9 mouse cellular contexts compared by ENCODE assay signal in genomic region chr13:62763806-62764205, GRCm38 (mm10). TPM values are rescaled to one million over a fixed set of nuclear protein-coding genes. Genes with fewer than 3 reads are reported as not detected.
A peak's percentile ranks its signal among the peaks of the same experiment; 100 is the strongest.
DNase-seq lines count a peak whose midpoint lies in the region; ATAC-seq and TF ChIP-seq lines count a peak whose summit lies in the region.
"Not testable (repeated sequence)": the region's sequence is repeated elsewhere in the genome, so short reads cannot be mapped to it uniquely, and the experiment has no call there.
"Had no signal": no experiment of that assay in that cellular context is flagged by ENCODE, and none has a peak within 500 bp of the region (broad histone marks: within the 10 kb centered on the region; RNA-seq: fewer than 3 reads in every experiment).

No protein-coding gene starts in this region.

- not testable (repeated sequence) for TF ChIP-seq POLR2A in kidney, adult 2 months (IDR thresholded peaks at IDR 0.05; ENCODE audit: low read depth, low read length)

- not testable (repeated sequence) for H3K27me3 ChIP-seq in kidney, adult 2 months (replicated peaks; ENCODE audit: control insufficient read depth, insufficient read depth, low read length)

- H3K4me3 ChIP-seq in gastrocnemius, adult 2 months; kidney, adult 2 months (ENCODE audit: insufficient read depth, low read depth, low read length): not testable (repeated sequence)

- peak; percentile 47 for DNase-seq in CD4-positive helper T cell, adult 2 months (ENCODE audit: low read depth, low spot score)
- DNase-seq in adipocyte (ENCODE audit: low spot score) = peak; percentile 22
- DNase-seq in gastrocnemius, adult 2 months = not testable (repeated sequence)
- peak; percentile 47 for DNase-seq in kidney, adult 2 months
- DNase-seq in left cerebral cortex, postnatal 14 days (ENCODE audit: low spot score in 2 of 2) = peak; percentile 72 to 74
- peak; percentile 29 for DNase-seq in right cerebral cortex, postnatal 4 days

- ATAC-seq in common myeloid progenitor, adult 5-6 weeks (replicated peaks; ENCODE audit: low read depth, poor library complexity, severe bottlenecking) = peak; percentile 72
- peak; percentile 67; the same call in 1 of the 2 replicates for ATAC-seq in megakaryocyte, adult 5-6 weeks (ENCODE audit: poor library complexity, severe bottlenecking)

- peak; percentile 54 for TF ChIP-seq CTCF in gastrocnemius, adult 2 months (IDR thresholded peaks at IDR 0.05)
- peak; percentile 25; the same call in 1 of the 2 replicates for TF ChIP-seq CTCF in kidney, adult 2 months (conservative IDR thresholded peaks at IDR 0.05; ENCODE audit: insufficient read depth, insufficient read length, low read depth, low read length)

- H3K36me3 ChIP-seq in kidney, adult 2 months (ENCODE audit: control insufficient read depth, insufficient read depth, low read length) = not testable (repeated sequence)

- intact Hi-C loops in gastrocnemius, adult 2 months (cut with DNase I) = loop anchor here (2.0 kb wide), 1 partner anchor 91 kb away; no protein-coding TSS in a partner anchor
- intact Hi-C loops in left cerebral cortex, postnatal 14 days (cut with DNase I) = loop anchor here (5.0 kb wide), 1 partner anchor 93 kb away; the partner anchor contains the start of gene Fbp2

- H3K4me1 ChIP-seq in kidney, adult 2 months (ENCODE audit: control insufficient read depth, insufficient read depth, low read length) = not testable (repeated sequence)

- WGBS in kidney, adult 2 months = 63% methylated on average over 2 of the region's 2 CpGs

- not testable (repeated sequence) for H3K27ac ChIP-seq in gastrocnemius, adult 2 months; kidney, adult 2 months (ENCODE audit: insufficient read depth, low read depth, low read length)

RNA-seq across cellular contexts. Expression of gene Platr25, which starts 3.3 kb away (rescaled TPM):
- total RNA-seq in common myeloid progenitor, adult 5-6 weeks (2017) = 44.7 and 62.6 TPM in 2 replicates
- 1 to 10 TPM; 1.3 to 2.1 TPM for total RNA-seq in gastrocnemius, adult 2 months (2021)
- polyA plus RNA-seq in kidney, adult 2 months (2012; rRNA removed) = 0.53 and 0.94 TPM in 2 replicates
- total RNA-seq in left cerebral cortex, postnatal 14 days (2021) = 10 to 100 TPM in 1 of 2 experiments, 1 to 10 TPM in 1; 9.7 to 12.4 TPM
- total RNA-seq in megakaryocyte, adult 5-6 weeks (2015) = 30.1 and 34.3 TPM in 2 replicates
- total RNA-seq in megakaryocyte, adult 5-6 weeks (2017) = 39.2 and 42.4 TPM in 2 replicates
- polyA plus RNA-seq: G1E had no signal

RNA-seq across cellular contexts. Expression of gene Gm5141, which starts 21.8 kb away (rescaled TPM):
- total RNA-seq in common myeloid progenitor, adult 5-6 weeks (2017) = 5.9 and 8.5 TPM in 2 replicates
- total RNA-seq in gastrocnemius, adult 2 months (2021) = under 1 TPM; 0.25 to 0.48 TPM
- polyA plus RNA-seq in kidney, adult 2 months (2012; rRNA removed) = 0.90 and 1.1 TPM in 2 replicates
- 1 to 10 TPM; 4.0 to 4.8 TPM for total RNA-seq in left cerebral cortex, postnatal 14 days (2021)
- total RNA-seq in megakaryocyte, adult 5-6 weeks (2015) = 6.3 and 10.2 TPM in 2 replicates
- 4.3 and 5.0 TPM in 2 replicates for total RNA-seq in megakaryocyte, adult 5-6 weeks (2017)
- polyA plus RNA-seq: G1E had no signal
